Mouse (Mus musculus) erythroblast, embryonic 14.5 days (primary cell): Measurements from ENCODE around the gene Plxna3.

ENCODE experiments used
- GATA1 ChIP-seq: IDR thresholded peaks from 2 replicates; pipeline ENCODE4 v1.6.1; 2012; ENCODE audit warnings: low read length, inconsistent platforms, mixed read lengths
- TAL1 ChIP-seq: IDR thresholded peaks from 3 replicates; pipeline ENCODE4 v1.6.1; 2012; ENCODE audit warnings: low read length, inconsistent platforms, mixed read lengths

DNA sequence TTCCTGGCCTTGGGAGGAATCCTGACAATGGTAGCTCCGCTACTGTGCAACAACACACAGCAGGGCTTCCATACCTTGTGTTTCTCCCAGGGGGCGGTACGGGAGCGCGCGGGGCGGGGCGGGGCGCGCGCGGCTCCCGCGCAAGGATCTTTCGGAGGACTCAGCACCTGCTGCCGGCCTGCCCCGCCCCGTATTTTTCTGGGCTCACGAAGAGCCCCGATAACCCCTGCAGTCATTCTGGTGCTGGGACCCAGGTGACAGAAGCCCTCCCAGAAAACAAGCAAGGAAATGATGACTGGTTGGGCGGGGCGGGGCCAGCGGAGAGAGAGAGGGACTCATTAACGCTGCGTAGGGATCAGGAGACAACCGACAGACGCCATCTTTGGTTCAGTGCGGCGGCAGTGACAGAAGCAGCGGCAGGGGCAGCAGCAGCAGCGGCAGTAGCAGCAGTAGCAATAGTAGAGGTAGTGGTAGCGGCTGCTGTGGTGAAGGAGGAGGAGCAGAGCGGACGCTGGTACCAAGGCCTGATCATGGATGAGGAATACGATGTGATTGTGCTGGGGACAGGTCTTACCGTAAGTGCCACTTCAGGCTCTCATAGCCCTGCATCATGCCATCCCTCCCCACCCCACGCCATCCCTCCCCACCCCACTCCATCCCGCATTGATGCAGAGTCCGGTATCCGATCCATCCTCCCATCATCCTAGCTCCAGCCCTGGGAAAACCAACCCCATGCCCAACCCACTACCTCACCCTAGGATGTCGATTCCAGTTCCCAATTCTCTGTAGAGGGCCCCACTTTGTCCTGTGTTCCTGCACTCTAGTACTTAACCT lies 23.8 kb upstream of the Plxna3 start, which contains the start of gene Gdi1:
- no peak for TF ChIP-seq GATA1
- no peak for TF ChIP-seq TAL1
